Mouse (Mus musculus) testis, adult 2 months (tissue): Measurements from ENCODE around the gene Polrmt.

ENCODE experiments used
- CTCF ChIP-seq: fragments of 200-500 bp; IDR thresholded peaks from 2 replicates; pipeline ENCODE4 v1.5.1; 2012; ENCODE audit warnings: low read depth, mild to moderate bottlenecking, inconsistent platforms, low read length, moderate library complexity; ENCODE audit not compliant: control insufficient read depth, insufficient read depth, insufficient replicate concordance
- POLR2A ChIP-seq: fragments of 200-500 bp; IDR thresholded peaks from 2 replicates; pipeline ENCODE4 v1.6.1; 2012; ENCODE audit warnings: low read depth, mild to moderate bottlenecking, inconsistent platforms, low read length, moderate library complexity; ENCODE audit not compliant: control insufficient read depth

- no peak for TF ChIP-seq POLR2A
- no peak for TF ChIP-seq CTCF
Observed at GRCm38 (mm10) chr10:79736706-79737105, 9.7 kb downstream of the Polrmt start.
